Mouse (Mus musculus): ENCODE measurements around the gene Dennd4b. TPM values are rescaled to one million over a fixed set of nuclear protein-coding genes. Genes with fewer than 3 reads are reported as not detected.

The Dennd4b gene
- polyA plus RNA-seq, 1 experiment from 2014 or later = 6.7 TPM

DNA sequence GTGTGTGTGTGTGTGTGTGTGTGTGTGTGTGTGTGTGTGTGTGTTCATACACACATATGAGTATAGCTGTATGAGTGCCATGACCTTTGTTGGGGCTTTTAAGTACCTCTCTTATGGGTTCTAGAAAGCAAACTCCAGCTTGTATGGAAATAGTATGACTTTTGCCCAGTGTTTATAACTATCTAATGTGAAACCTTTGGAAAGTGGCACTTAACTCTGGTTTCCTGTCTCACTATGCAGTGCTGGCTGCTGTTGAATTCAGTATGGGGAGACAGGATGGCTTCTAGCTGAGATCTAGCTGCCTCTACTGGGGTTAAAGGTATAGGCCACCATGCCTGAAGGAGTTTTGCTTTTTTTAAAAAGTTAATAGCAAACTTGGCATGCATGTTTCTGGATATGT, 44.6 kb downstream of the Dennd4b start:
- no peak for ATAC-seq

DNA sequence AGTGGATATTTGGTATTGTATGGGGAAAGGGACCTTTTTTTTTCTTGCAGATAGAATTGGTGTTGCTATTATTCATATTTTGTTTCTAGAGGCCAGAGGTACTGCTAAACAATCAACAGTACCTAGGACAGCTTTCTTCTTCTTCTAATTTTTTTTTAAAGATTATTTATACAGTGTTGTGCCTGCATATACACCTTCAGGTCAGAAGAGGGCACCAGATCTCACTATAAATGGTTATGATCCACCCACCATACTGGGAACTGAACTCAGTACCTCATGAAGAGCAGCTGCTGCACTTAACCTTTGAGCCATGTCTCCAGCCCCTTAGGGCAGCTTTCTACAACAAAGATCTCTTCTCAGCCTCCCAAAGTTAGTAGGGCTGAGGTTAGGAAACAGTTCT, 48.4 kb downstream of the Dennd4b start:
- Histone ChIP-seq H3K9ac (replicated peaks; ENCODE audit: low read depth, low read length) (no peak overlapping the region), H3K27me3 (replicated peaks; ENCODE audit: control insufficient read depth, insufficient read depth, low read length) (no peaks in the 10 kb centered on the region), H3K27ac (ENCODE audit: low read length) (no peak overlapping the region), H3K36me3 (ENCODE audit: control insufficient read depth, insufficient read depth) (no peaks in the 10 kb centered on the region), H3K4me3 (replicated peaks; ENCODE audit: low read length) (no peak overlapping the region), H3K9me3 (ENCODE audit: control insufficient read depth, low read length) (no peaks in the 10 kb centered on the region), H3K4me2 (ENCODE audit: low read length) (no peak overlapping the region), H3K4me1 (replicated peaks; ENCODE audit: control insufficient read depth, insufficient read depth, low read length) (no peaks in the 10 kb centered on the region)
- no peak for ATAC-seq

More for the DNA sequence above, 44.6 kb downstream of the Dennd4b start:
- no peak overlapping the region for H3K27ac ChIP-seq (ENCODE audit: low read length)
- 0 out of 2 replicates have a peak, but pooled peaks cover 3% of the 10 kb centered on the region for H3K4me1 ChIP-seq (replicated peaks; ENCODE audit: control insufficient read depth, insufficient read depth, low read length)
- H3K4me2 ChIP-seq (ENCODE audit: low read length) = no peak overlapping the region
- H3K4me3 ChIP-seq (replicated peaks; ENCODE audit: low read length) = no peak overlapping the region
- H3K36me3 ChIP-seq (ENCODE audit: control insufficient read depth, insufficient read depth) = no peaks in the 10 kb centered on the region
- no peak overlapping the region for H3K9ac ChIP-seq (replicated peaks; ENCODE audit: low read depth, low read length)
- H3K9me3 ChIP-seq (ENCODE audit: control insufficient read depth, low read length) = no peaks in the 10 kb centered on the region
- no peaks in the 10 kb centered on the region for H3K27me3 ChIP-seq (replicated peaks; ENCODE audit: control insufficient read depth, insufficient read depth, low read length)

DNA sequence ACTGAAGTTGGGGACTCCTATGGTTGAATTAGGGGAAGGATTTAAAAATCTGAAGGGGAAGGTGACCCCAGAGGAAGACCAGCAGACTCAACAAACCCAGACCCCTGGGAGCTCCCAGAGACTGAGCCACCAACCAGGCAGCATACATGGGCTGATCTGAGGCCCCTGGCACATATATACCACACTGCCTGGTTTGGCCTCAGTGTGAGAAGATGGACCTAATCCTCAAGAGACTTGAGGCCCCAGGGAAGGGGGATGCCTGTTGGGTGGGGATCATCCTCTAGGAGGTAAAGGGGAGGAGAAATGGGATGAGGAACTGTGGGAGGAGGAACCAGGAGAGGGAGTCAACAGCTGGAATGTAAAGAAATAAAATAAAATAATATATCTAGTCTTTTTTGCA, 49.3 kb downstream of the Dennd4b start:
- ATAC-seq = no peak
- no peaks in the 10 kb centered on the region for H3K4me1 ChIP-seq (replicated peaks; ENCODE audit: control insufficient read depth, insufficient read depth, low read length)
- no peak overlapping the region for H3K27ac ChIP-seq (ENCODE audit: low read length)
- no peak overlapping the region for H3K4me2 ChIP-seq (ENCODE audit: low read length)
- no peaks in the 10 kb centered on the region for H3K36me3 ChIP-seq (ENCODE audit: control insufficient read depth, insufficient read depth)
- no peaks in the 10 kb centered on the region for H3K9me3 ChIP-seq (ENCODE audit: control insufficient read depth, low read length)
- no peaks in the 10 kb centered on the region for H3K27me3 ChIP-seq (replicated peaks; ENCODE audit: control insufficient read depth, insufficient read depth, low read length)
- H3K9ac ChIP-seq (replicated peaks; ENCODE audit: low read depth, low read length) = no peak overlapping the region
- no peak overlapping the region for H3K4me3 ChIP-seq (replicated peaks; ENCODE audit: low read length)

DNA sequence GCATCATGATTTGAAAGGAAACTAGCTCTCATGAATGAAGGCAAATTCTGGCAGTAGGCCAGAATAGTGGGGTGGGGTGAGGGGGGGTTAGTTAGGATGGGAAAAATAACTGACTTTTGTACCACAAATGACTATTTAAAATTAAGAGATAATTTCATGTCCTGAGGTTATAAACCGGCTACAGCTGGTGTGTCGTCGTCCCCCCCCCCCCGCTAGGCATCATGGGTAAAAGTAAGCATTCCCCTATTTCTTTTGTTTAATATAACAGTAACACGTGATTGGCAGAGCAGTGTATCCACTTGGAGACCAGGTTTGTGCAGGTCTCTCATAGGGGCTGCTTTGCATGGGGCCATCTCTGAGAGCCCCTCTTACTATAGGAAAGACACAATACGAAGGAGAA, 57.3 kb downstream of the Dennd4b start:
- Histone ChIP-seq H3K36me3 (ENCODE audit: control insufficient read depth, insufficient read depth) (no peaks in the 10 kb centered on the region), H3K4me2 (ENCODE audit: low read length) (peak overlapping the region; percentile 58), H3K9me3 (ENCODE audit: control insufficient read depth, low read length) (no peaks in the 10 kb centered on the region), H3K9ac (replicated peaks; ENCODE audit: low read depth, low read length) (peak overlapping the region; percentile 49), H3K4me1 (replicated peaks; ENCODE audit: control insufficient read depth, insufficient read depth, low read length) (peaks cover 18% of the 10 kb centered on the region), H3K27me3 (replicated peaks; ENCODE audit: control insufficient read depth, insufficient read depth, low read length) (no peaks in the 10 kb centered on the region), H3K4me3 (replicated peaks; ENCODE audit: low read length) (peak overlapping the region; percentile 29), H3K27ac (ENCODE audit: low read length) (peak overlapping the region; percentile 94)
- ATAC-seq = peak; percentile 62
- WGBS = 5% methylated on average over 6 of the region's 6 CpGs

DNA sequence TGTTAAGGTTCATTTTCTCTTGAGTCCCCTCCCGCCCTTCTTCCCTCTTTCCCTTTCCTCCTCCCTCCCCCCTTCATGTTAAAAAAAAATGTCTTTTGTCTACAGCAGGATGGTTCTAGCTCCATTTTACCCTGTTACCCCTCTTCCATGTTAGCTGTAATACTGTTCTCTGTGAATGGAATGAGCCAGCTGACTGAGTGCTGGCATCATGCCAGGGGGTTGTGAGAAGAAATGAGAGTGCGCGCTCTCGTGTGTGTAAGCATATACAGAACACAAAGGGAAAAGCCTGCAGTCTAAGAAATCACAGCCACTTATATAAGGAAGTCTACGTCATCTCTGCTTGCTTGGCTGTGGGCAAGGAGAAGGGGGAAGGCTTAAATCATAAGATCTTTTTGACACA, 58.1 kb downstream of the Dennd4b start:
- Histone ChIP-seq H3K4me1 (replicated peaks; ENCODE audit: control insufficient read depth, insufficient read depth, low read length) (peaks cover 18% of the 10 kb centered on the region), H3K27me3 (replicated peaks; ENCODE audit: control insufficient read depth, insufficient read depth, low read length) (no peaks in the 10 kb centered on the region), H3K9ac (replicated peaks; ENCODE audit: low read depth, low read length) (0 out of 2 replicates have a peak overlapping the region, but pooled peaks have one; percentile 35), H3K9me3 (ENCODE audit: control insufficient read depth, low read length) (no peaks in the 10 kb centered on the region), H3K36me3 (ENCODE audit: control insufficient read depth, insufficient read depth) (no peaks in the 10 kb centered on the region), H3K4me2 (ENCODE audit: low read length) (peak overlapping the region; percentile 58), H3K4me3 (replicated peaks; ENCODE audit: low read length) (no peak overlapping the region; the same call in 1 of the 2 replicates), H3K27ac (ENCODE audit: low read length) (peak overlapping the region; percentile 88)
- 0% methylated on average over 5 of the region's 5 CpGs for WGBS
- ATAC-seq = peak; percentile 97

Small RNAs within 50 kb of the gene (microRNA-seq; reads per million reads assigned to microRNA genes)
- not detected for gene Mir7012

Other genes starting within 250 kb of the Dennd4b start
- 220 and 232 TPM in 2 replicates for gene 4933434E20Rik, start 213.5 kb upstream of the Dennd4b start, polyA plus RNA-seq (2015; fragmentation: Nextera tagmentation; extraction: Ambion mirVana)
- 146 and 158 TPM in 2 replicates for gene Ubap2l, start 212.6 kb upstream of the Dennd4b start, polyA plus RNA-seq (2015; fragmentation: Nextera tagmentation; extraction: Ambion mirVana)
- gene Tpm3, start 192.5 kb upstream of the Dennd4b start, polyA plus RNA-seq (2015; fragmentation: Nextera tagmentation; extraction: Ambion mirVana) = 471 and 509 TPM in 2 replicates
- 0.22 and 0.42 TPM in 2 replicates for gene Nup210l, start 161.1 kb upstream of the Dennd4b start, polyA plus RNA-seq (2015; fragmentation: Nextera tagmentation; extraction: Ambion mirVana)
- gene Rps27, start 51.5 kb upstream of the Dennd4b start, polyA plus RNA-seq (2015; fragmentation: Nextera tagmentation; extraction: Ambion mirVana) = 790 and 871 TPM in 2 replicates
- gene Rab13, start 51.5 kb upstream of the Dennd4b start, polyA plus RNA-seq (2015; fragmentation: Nextera tagmentation; extraction: Ambion mirVana) = 21.7 and 22.2 TPM in 2 replicates
- 106 and 114 TPM in 2 replicates for gene Jtb, start 33.6 kb upstream of the Dennd4b start, polyA plus RNA-seq (2015; fragmentation: Nextera tagmentation; extraction: Ambion mirVana)
- 2.7 and 3.3 TPM in 2 replicates for gene Creb3l4, start 21.7 kb upstream of the Dennd4b start, polyA plus RNA-seq (2015; fragmentation: Nextera tagmentation; extraction: Ambion mirVana)
- gene Slc39a1, start 17.0 kb upstream of the Dennd4b start, polyA plus RNA-seq (2015; fragmentation: Nextera tagmentation; extraction: Ambion mirVana) = 42.5 and 43.1 TPM in 2 replicates
- 18.5 and 23.2 TPM in 2 replicates for gene Crtc2, start 11.0 kb upstream of the Dennd4b start, polyA plus RNA-seq (2015; fragmentation: Nextera tagmentation; extraction: Ambion mirVana)
- 15.2 and 16.5 TPM in 2 replicates for gene Gatad2b, start 28.0 kb downstream of the Dennd4b start, polyA plus RNA-seq (2015; fragmentation: Nextera tagmentation; extraction: Ambion mirVana)
- 17.1 and 20.0 TPM in 2 replicates for gene Slc27a3, start 124.8 kb downstream of the Dennd4b start, polyA plus RNA-seq (2015; fragmentation: Nextera tagmentation; extraction: Ambion mirVana)
- gene Ints3, start 168.4 kb downstream of the Dennd4b start, polyA plus RNA-seq (2015; fragmentation: Nextera tagmentation; extraction: Ambion mirVana) = 32.2 and 32.3 TPM in 2 replicates
- gene Npr1, start 200.7 kb downstream of the Dennd4b start, polyA plus RNA-seq (2015; fragmentation: Nextera tagmentation; extraction: Ambion mirVana) = 2.1 and 2.6 TPM in 2 replicates
- gene Ilf2, start 210.9 kb downstream of the Dennd4b start, polyA plus RNA-seq (2015; fragmentation: Nextera tagmentation; extraction: Ambion mirVana) = 331 and 336 TPM in 2 replicates
- gene Snapin, start 225.8 kb downstream of the Dennd4b start, polyA plus RNA-seq (2015; fragmentation: Nextera tagmentation; extraction: Ambion mirVana) = 76.8 and 83.3 TPM in 2 replicates
- 202 and 220 TPM in 2 replicates for gene Chtop, start 244.3 kb downstream of the Dennd4b start, polyA plus RNA-seq (2015; fragmentation: Nextera tagmentation; extraction: Ambion mirVana)
- 11.2 and 14.3 TPM in 2 replicates for gene S100a1, start 249.2 kb downstream of the Dennd4b start, polyA plus RNA-seq (2015; fragmentation: Nextera tagmentation; extraction: Ambion mirVana)
- 8.0 and 9.7 TPM in 2 replicates for gene S100a13, start 249.2 kb downstream of the Dennd4b start, polyA plus RNA-seq (2015; fragmentation: Nextera tagmentation; extraction: Ambion mirVana)

All from forebrain, embryonic 16.5 days (tissue).